ENCODE assay signal across 8 mouse cellular contexts in genomic region chr5:136555703-136556102, GRCm38 (mm10). TPM values are rescaled to one million over a fixed set of nuclear protein-coding genes. Genes with fewer than 3 reads are reported as not detected.
A peak's percentile ranks its signal among the peaks of the same experiment; 100 is the strongest.
DNase-seq lines count a peak whose midpoint lies in the region.

No protein-coding gene starts in this region.

- no peak overlapping the region for H3K4me3 ChIP-seq in heart, embryonic 10.5 days

- H3K4me1 ChIP-seq in heart, embryonic 10.5 days = peaks cover 72% of the 10 kb centered on the region

- H3K27ac ChIP-seq in heart, embryonic 10.5 days = peak overlapping the region; percentile 65

- WGBS in heart, embryonic 10.5 days = 30% methylated on average over 5 of the region's 5 CpGs

- H3K36me3 ChIP-seq in heart, embryonic 10.5 days = 0 out of 2 replicates have a peak, but pooled peaks cover 4% of the 10 kb centered on the region

- H3K27me3 ChIP-seq in heart, embryonic 10.5 days (ENCODE audit: insufficient read depth, poor library complexity, severe bottlenecking) = no peaks in the 10 kb centered on the region

- DNase-seq in layer of hippocampus, adult 11-12 months (ENCODE audit: low spot score) = peak; percentile 37
- no peak for DNase-seq in layer of hippocampus, postnatal 36 days
- DNase-seq in Muller cell, postnatal 12 days (ENCODE audit: inconsistent ontology term) = peak; percentile 91
- DNase-seq in cerebellum, adult 9-11 months = peak; percentile 58
- peak; percentile 87 for DNase-seq in heart, embryonic 10.5 days (ENCODE audit: low spot score)
- peak; percentile 87 to 88 for DNase-seq in kidney, postnatal 25 days
- DNase-seq in mesoderm, embryonic 11.5 days (ENCODE audit: low read depth, low spot score) = peak; percentile 34
- DNase-seq in embryo, embryonic 9.5 days (ENCODE audit: extremely low spot score) = no peak

- no peaks in the 10 kb centered on the region for H3K9me3 ChIP-seq in heart, embryonic 10.5 days

RNA-seq across cellular contexts. Expression of gene Cux1, which starts 11.6 kb away (rescaled TPM):
- total RNA-seq in layer of hippocampus, postnatal 36 days (2021) = 10 to 100 TPM; 36.0 to 38.1 TPM
- polyA plus RNA-seq in heart, embryonic 10.5 days (2016; fragmentation: Nextera tagmentation; extraction: Ambion mirVana) = 60.8 and 65.8 TPM in 2 replicates

Comparison
In these comparisons a context has a peak if more than half of its experiments do, and no peak if none do; other contexts are left out.
1. DNase-seq: peak in layer of hippocampus, adult 11-12 months (single experiment), Muller cell, postnatal 12 days (single experiment), cerebellum, adult 9-11 months (single experiment), heart, embryonic 10.5 days (single experiment), kidney, postnatal 25 days (2 of 2) and mesoderm, embryonic 11.5 days (single experiment); none in layer of hippocampus, postnatal 36 days (0 of 2) and embryo, embryonic 9.5 days (single experiment).